Mouse (Mus musculus): ENCODE measurements around the gene Phldb1. TPM values are rescaled to one million over a fixed set of nuclear protein-coding genes. Genes with fewer than 3 reads are reported as not detected.
A peak's percentile ranks its signal among the peaks of the same experiment; 100 is the strongest.

Phldb1 gene
- total RNA-seq, 2 experiments from 2014 or later, result 1.0 to 3.6 TPM

DNA sequence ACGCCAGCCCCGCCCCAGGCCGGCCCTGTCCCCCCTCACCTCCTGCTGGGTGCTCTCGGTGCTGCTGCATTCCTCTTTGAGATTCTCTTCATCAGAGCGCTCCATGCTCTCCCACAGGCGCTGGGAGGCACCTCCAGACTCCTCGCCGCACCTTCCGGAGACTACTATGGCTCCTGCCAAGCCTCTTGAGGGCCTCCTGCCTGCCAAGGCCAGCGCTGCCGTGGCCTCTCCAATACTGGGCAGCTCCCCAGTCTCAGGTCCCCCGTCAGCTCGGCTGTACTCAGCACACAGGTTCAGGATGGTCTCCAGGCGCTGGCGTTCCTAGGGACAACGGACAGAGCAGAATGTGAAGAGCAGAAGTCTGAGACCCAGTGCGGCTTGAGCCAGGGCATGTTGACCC, 23.4 kb downstream of the Phldb1 start:
- no peak for ATAC-seq (replicated peaks; ENCODE audit: poor library complexity, severe bottlenecking)

DNA sequence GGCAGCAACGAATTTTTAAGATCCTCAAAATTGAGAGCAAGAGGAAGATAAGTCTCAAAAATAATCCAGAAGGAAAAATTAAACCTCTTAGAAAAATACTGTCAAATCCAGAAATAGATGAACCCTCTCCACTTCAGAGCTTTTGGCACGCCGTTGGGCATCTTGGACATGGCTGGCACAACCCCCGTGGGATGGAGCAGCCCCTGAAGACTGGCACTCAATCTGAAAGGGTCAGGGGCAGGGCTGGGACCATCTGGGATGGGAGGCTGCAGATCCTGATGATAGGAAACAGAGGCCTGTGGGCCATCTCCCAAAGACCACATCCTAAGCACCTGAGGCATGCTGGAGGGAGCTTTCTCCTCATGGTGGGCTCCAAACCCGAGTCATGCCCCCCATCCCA, 24.8 kb downstream of the Phldb1 start:
- no peak for ATAC-seq (replicated peaks; ENCODE audit: poor library complexity, severe bottlenecking)

DNA sequence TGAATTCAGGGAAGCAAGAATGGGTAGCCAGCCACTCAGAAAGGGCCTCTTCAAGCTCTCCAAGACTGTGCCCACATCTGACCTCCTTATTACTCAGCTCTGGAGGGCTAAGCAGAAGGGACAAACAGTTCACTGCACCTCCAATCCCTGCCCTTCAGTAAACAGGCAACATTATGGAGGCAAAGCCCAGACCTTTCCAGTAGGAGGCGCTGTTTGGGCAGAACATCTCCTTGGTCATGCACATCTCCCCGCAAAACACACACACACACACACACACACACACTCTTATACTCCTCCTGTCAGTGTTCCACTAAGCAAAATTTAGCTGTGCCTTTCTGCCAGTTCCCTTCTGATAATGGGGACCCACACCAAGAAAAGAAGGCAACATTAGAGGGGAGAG, 25.4 kb downstream of the Phldb1 start:
- ATAC-seq (replicated peaks; ENCODE audit: poor library complexity, severe bottlenecking), result peak; percentile 40; the same call in 1 of the 2 replicates

DNA sequence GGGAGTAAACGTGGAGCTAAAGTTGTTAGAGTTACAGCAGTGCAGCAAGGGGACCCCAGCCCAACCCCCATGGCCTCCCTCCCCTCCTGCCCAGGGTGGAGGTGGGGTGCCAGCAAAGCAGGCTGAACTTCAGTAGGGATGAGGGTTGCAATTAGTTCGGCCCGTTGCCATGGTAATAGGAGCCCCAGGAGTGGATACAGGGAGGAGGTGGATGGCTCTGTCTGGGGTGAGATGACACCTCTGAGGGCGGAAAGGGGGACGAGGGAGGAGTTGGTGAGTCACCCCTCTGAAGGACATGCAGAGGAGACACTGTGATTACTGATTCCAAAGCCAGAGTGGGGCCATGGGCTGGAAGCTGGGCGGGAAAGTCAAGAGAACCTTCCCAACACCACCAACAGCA, 26.1 kb downstream of the Phldb1 start:
- no peak for ATAC-seq (replicated peaks; ENCODE audit: poor library complexity, severe bottlenecking)

DNA sequence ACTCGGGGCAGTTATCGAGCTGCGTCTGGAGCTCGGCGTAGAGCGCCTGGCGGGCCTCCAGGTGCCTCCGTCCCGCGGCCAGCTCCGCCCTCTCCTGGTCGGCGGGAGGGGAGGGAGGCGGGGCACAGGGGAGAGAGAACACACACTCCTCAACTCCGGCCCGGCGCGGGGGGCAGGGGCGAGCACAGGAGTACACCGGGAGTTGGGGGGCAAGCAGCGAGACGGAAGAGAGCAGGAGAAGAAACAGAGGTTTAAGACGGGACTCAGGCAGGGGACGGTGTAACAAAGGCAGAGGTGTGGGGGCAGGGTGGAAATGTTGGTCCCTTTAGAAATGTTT, 26.6 kb downstream of the Phldb1 start:
- ATAC-seq (replicated peaks; ENCODE audit: poor library complexity, severe bottlenecking), result peak; percentile 77

DNA sequence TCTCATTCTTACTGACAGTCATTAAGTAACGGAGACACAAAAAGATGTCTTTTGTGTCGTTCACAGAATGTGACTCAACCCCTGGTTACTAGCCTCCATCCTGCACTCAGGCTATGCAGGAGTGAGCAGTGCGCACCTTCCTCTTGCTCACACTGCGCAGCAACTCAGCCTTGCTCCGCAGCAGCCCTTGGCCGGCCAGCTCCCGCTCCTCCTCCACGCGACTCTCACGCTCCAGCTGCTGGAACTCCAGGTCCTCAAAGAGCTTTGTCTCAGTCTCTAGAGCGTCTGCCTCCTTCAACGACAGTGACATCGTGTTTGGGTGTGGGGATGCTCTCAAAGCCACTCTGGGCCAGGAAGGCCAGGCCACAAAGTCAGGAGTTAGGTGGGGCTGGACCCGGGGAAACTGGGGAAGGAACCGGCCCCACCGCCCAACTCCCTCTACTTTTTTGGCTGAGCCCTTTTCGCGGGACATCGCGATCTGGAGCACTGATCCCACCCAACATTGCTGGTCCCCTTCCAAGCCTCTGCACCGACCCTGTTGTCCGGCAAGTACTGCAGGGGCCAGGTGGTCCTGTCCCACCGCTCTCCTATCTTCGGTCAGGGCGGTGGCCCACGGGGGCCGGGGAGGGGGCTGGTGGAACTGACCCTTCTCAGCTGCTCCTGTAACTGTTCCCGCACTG, 27.1 kb downstream of the Phldb1 start:
- ATAC-seq (replicated peaks; ENCODE audit: poor library complexity, severe bottlenecking), result peak; percentile 11; the same call in 1 of the 2 replicates

DNA sequence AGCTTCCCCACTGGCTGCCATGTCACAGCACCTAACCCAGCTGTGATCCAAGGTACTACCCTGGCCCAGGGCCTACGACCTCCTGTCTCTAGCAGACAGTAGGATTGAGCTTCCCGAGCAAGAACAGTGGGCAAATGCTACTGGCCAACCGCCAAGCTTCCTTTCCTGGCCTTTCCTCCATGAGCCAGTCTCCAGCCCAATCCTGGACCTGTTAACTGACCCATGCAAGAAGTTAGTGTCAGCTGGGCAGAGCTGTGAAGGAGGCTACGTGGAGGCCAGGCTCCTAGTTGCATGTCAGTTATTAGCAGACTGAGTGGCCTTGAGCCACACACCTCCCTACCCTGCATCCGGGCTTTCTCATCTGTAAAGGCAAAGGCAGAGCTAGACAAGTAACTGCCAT, 35.3 kb downstream of the Phldb1 start:
- ATAC-seq (replicated peaks; ENCODE audit: poor library complexity, severe bottlenecking), result no peak

DNA sequence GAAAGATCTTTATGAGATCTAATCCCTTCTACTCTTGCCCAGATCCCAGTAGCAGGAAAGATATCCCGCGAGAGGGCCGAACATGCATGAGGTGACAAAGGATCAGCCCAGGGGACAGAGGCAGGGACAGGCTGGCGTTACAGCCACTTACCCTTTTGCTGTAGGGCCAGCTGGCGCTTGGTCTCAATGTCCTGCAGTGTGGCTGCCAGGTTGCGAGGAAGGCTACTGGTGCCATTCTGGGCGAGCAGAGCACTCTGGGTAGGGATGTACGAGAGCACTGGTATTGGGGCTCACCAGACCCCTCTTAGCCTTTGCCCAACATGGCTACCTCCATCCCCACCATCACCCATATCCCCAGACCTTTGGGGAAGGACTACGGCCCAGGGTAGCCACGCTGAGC, 35.8 kb downstream of the Phldb1 start:
- no peak for ATAC-seq (replicated peaks; ENCODE audit: poor library complexity, severe bottlenecking)

DNA sequence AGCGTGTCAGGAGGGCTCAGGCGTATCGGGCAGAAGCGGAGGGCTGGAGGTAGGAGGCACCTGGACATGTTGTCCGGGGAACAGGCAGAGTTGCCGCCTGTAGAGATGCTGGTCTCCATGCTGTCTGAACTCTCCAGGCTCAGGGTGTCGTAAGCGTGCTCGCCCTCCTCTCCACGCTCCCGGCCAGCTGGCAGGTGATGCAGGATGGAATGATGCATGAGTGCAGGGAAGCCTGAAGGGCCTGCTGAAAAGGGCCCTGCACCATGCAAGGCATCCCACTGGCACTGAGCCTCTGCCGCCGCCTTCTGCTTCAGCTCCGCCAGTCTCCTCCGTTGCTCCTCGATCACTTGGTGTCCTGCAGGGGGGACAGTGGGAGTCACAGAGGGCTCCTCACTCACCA, 37.1 kb downstream of the Phldb1 start:
- ATAC-seq (replicated peaks; ENCODE audit: poor library complexity, severe bottlenecking), result no peak

DNA sequence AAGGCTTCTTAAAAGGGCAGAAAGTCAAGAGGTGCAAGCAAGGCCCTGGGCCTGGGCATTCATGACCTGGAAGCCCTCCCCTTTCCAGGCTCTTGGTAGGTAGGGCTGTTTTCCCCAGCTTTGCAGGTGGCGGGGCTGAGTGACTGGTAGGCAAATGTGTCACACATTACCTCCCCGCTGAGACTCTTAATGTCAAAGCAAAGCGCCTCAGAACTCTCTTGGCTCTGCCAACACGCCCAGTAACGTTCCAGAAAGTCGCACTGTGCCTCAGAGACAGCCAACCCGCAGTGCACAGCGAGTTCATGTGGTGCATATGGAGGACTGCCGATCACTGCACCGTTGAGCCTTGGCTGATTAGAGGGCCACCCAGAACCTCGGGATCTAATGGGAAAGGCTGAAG, 41.9 kb downstream of the Phldb1 start:
- no peak for ATAC-seq (replicated peaks; ENCODE audit: poor library complexity, severe bottlenecking)

DNA sequence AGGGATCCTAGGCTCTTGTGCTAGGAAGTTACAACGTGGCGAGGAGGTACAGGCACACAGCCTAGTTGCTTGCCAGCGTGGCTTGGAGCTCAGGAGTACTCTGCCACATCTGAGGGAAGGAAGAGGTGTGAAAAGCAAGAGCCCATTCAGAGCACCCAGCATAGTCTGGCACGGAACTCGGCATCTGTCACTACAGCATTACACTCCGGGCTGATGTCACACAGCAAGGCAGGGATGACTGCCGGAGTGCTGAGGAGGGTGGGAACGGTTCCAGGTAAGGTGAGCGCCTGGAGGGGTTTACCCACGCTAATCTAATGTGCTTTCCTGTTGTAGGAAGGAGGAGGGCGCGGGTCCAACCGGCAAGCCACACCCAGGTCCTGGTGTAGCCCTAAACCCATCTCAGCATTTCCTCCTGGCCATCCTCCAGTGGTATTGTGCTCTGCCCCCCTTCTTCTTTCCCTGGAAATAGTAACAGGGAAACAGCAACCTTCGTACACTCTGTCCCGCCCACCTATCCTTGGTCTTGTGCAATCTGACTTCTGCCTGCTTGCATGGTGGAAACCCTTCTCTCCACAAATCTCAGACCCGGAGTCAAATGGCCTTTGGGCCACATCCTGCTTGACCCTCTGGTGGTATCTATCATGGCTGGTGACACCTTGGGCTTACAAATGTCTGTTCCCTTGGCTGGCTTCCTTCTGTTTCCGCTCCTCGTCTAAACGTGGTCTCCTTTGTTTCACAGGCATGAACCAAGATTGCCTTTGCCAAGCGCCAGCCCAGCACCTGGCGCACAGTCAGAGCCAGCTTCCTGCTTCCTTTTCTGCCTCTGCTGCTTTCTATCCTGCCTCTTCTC, 43.1 kb downstream of the Phldb1 start:
- peak; percentile 60 for ATAC-seq (replicated peaks; ENCODE audit: poor library complexity, severe bottlenecking)

DNA sequence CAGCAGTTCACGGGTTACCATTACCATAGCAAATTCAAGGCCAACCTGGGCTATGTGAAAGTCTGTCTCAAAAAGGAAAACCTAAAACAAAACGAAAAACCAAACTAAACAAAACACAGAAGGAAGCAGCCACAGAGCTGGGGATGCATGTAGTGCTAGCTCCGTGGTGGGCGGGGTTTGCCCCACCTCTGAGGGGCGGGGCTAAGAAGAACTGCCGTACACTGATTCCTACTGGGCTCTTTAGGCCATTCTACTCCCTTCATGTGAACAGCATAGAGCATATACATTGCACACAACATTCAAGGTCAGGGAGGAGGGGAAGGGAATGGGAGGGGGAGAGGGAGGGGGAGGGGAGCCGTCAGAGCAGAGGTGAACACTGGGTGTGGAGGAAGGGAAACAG, 44.4 kb downstream of the Phldb1 start:
- ATAC-seq (replicated peaks; ENCODE audit: poor library complexity, severe bottlenecking), result peak; percentile 48; the same call in 1 of the 2 replicates

DNA sequence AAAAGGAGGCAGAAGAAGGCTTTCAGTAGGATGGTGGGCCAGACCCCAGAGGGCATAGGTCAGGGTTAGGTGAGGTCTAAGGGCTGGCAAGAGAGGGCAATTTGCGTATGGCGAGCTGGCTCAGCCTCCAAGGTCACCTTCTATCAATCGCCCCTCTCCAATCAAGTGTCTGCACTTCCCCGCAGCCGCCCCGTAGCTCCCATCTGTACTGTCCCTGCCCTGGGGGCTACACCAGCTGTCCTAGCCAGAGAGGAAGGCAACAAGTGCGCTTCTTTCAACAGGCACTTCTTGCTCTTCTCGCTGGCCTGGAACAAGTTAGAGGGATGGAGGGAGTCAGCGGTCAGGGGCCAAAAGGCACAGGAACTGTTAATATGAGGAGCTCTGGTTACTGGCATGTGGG, 47.0 kb downstream of the Phldb1 start:
- no peak for ATAC-seq (replicated peaks; ENCODE audit: poor library complexity, severe bottlenecking)

DNA sequence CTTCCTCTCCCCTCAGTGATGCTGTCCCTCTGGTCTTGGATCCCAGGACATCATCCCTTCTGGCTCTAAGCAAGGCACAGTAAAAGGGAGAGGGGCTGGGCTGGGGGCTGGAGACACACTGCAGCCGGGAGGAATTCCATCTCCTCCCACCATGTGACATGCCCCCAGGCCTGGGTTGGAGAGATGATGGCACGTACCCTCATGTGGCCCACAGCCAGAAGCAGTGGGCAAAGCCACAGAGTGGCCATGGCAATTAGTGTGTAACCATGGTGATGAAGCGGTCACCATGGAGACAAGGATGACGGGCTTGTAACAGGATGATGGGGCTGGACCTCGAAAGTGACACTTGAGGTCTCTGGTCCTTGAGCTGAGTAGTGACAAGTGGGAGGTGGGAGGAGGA, 48.4 kb downstream of the Phldb1 start:
- no peak for ATAC-seq (replicated peaks; ENCODE audit: poor library complexity, severe bottlenecking)

DNA sequence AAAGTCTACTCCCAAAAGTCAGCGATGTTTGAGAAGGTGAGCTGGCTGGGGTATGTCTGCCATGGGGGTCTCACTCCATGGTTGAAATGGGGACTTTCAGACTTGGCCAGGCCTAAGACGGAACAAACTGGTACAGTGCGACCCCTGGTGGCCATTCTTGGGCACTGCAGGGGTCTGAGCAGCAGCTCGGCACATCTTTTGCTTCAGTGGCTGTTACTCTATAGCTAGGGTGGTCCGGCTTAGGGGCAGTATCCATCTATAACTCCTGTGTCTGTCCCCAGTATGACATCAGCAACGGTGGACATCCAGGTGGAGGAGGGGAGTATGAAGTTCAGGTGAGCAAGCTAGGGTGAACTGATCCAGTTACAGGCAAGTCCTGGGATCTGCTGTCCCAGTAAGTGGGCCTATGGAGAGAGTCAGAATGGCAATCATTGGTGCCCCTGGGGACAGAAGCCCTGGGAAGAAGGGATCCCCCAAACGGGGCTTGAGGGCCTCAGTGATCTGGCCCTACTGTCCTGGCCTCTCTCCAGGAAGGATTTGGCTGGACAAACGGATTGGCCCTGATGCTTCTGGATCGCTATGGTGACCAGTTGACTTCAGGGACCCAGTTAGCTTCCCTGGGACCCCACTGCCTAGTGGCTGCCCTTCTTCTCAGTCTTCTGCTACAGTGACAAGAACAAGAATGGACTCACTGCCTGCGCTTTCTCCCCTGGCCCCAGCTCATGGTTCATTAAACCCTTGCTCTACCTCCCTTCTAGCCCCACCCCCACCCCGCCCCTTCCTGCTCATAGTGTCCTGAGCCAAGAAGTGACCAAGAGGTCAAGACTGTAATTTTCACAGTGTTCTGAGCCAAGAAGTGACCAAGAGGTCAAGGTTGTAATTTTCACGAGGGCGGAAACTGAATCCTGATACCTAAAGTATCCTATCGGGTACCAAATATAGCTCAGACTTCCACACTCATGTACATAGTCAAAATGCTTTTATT, 49.4 kb downstream of the Phldb1 start:
- ATAC-seq (replicated peaks; ENCODE audit: poor library complexity, severe bottlenecking), result peak; percentile 79

DNA sequence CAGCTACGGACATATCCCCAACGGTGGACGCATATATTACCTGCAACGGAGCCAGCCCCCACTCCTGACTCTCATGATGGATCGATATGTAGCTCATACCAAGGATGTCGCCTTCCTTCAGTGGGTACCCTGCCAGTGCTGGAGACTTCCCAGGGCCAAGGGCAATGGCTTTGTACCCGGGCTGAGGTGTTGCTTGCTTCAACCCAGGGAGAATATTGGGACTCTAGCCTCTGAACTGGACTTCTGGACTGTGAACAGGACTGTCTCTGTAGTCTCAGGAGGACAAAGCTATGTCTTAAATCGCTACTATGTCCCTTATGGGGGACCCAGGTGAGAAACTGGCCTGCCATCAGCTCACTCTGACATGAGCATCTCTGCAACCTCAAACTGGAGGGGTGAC, 52.0 kb downstream of the Phldb1 start:
- no peak for ATAC-seq (replicated peaks; ENCODE audit: poor library complexity, severe bottlenecking)

DNA sequence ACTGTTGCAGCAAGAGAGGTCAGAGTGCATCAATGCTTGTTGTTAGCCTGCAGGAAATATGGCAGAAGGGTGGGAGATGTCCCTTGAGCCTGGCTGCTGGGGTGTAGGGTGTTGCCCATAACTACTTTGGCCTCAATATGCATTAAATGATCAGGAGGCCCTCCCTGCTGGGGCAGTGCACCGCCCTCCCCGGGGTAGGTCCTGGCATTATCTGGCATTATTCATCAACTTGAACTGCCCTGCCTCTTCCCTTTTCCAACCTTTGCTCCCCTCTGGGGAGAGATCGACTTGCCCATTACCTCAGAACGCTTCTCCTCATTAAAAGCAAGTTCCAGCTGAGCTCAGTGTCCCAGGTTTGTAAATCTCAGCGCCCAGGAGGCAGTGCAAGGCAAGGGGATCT, 55.4 kb downstream of the Phldb1 start:
- no peak for ATAC-seq (replicated peaks; ENCODE audit: poor library complexity, severe bottlenecking)

DNA sequence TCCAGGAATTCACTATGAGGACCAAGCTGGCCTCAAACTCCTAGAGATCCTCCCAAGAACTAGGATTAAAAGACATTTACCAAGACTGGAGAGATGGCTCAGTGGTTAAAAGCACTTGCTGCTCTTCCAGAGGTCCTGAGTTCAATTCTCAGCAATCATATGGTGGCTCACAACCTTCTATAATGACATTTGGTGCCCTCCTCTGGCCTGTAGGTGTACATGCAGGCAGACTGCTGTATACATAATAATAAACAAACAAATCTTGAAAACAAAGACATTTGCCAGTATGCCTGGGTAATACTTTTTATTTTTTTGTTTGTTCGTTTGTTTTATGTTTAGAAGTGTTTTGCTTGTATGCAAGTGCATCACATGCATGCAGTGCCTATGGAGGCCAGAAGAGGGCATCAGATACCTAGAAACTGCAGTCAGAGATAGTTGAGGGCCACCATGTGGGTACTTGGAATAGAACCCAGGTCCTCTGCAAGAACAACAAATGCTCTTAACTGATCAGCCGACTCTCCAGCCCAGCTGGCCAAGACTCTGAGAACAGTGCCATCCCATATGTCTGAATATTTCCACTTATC, 56.6 kb downstream of the Phldb1 start:
- ATAC-seq (replicated peaks; ENCODE audit: poor library complexity, severe bottlenecking), result no peak

DNA sequence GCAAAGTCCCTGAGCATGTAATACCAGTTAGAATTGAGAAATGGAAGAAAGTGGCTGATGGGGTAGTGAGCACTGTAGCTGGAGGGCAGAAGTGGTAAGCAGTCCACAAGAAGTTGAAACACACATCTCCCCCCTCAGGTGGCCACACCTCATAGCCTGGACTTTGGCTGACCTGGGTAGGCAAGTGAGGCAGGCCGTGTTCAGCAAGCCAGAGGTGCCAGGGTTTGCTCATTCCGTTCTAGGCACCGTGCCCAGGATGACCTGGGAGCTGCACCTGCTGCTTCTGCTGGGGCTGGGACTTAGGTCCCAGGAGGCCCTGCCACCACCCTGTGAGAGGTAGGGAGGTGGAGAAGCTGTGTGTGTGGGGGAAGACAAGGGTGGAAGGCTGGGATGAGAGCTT, 62.0 kb downstream of the Phldb1 start, which contains the start of gene Treh:
Treh (plus strand) TSS at position 229 of the 400 bp plus-strand sequence.
- ATAC-seq (replicated peaks; ENCODE audit: poor library complexity, severe bottlenecking), result no peak

DNA sequence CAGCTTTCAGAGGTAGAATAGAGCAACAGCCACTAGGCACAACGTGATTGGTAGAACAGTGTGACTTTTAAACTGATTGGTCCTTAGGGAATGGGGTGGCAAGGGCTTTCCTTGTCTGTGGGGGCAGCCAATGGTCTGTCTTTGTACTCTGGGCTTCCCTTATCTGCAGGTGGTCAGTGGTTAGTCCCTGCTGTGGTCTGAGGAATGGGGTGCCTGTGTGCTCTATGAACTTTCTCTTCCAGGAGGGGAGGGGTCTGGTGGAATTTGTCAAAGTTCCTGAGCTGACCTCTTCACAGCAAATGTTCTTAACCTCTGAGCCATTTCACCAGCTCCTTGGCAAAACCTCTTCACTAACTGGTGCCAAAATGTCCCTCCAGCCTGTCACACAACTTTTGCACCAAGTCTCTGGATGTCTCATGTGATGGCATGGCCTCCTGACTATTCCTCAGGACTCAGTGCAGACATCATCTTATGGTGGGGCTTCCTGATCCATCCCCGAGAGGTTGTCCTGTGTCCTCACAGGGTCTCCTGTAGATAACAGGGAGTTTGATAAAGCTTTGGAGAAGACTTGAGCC, 62.6 kb downstream of the Phldb1 start:
- ATAC-seq (replicated peaks; ENCODE audit: poor library complexity, severe bottlenecking), result no peak

Measured in granulocyte monocyte progenitor cell, adult 5-6 weeks (primary cell).